16 mouse cellular contexts compared by ENCODE assay signal in genomic region chr5:134228249-134228638, GRCm38 (mm10). TPM values are rescaled to one million over a fixed set of nuclear protein-coding genes. Genes with fewer than 3 reads are reported as not detected.
DNase-seq lines count a peak whose midpoint lies in the region; ATAC-seq lines count a peak whose summit lies in the region.
"Had no signal": no experiment of that assay in that cellular context is flagged by ENCODE, and none has a peak within 500 bp of the region (broad histone marks: within the 10 kb centered on the region; RNA-seq: fewer than 3 reads in every experiment).

No protein-coding gene starts in this region.

- peak overlapping the region; percentile 49; the same call in 1 of the 2 replicates for H3K9ac ChIP-seq in heart, embryonic 11.5 days (ENCODE audit: low read depth, low read length)
- H3K9ac ChIP-seq in midbrain, embryonic 13.5 days (replicated peaks), result no peak overlapping the region
- H3K9ac ChIP-seq: forebrain, postnatal 0 days; limb, embryonic 13.5 days had no signal

- no peaks in the 10 kb centered on the region for H3K36me3 ChIP-seq in heart, embryonic 11.5 days (ENCODE audit: control insufficient read depth, insufficient read depth, low read length)
- no peaks in the 10 kb centered on the region for H3K36me3 ChIP-seq in midbrain, embryonic 10.5 days
- no peaks in the 10 kb centered on the region for H3K36me3 ChIP-seq in midbrain, embryonic 13.5 days
- no peaks in the 10 kb centered on the region for H3K36me3 ChIP-seq in limb, embryonic 10.5 days
- H3K36me3 ChIP-seq: limb, embryonic 13.5 days had no signal

- WGBS in heart, embryonic 11.5 days (ENCODE audit: insufficient replicate concordance), result 58% methylated on average over 6 of the region's 6 CpGs
- 85% methylated on average over 6 of the region's 6 CpGs for WGBS in midbrain, embryonic 10.5 days
- WGBS in midbrain, embryonic 13.5 days, result 87% methylated on average over 6 of the region's 6 CpGs
- WGBS in limb, embryonic 10.5 days, result 88% methylated on average over 6 of the region's 6 CpGs

- H3K4me3 ChIP-seq in heart, embryonic 11.5 days (ENCODE audit: low read depth, low read length), result no peak overlapping the region
- no peak overlapping the region for H3K4me3 ChIP-seq in midbrain, embryonic 10.5 days
- no peak overlapping the region for H3K4me3 ChIP-seq in midbrain, embryonic 13.5 days (replicated peaks)
- no peak overlapping the region for H3K4me3 ChIP-seq in limb, embryonic 10.5 days
- H3K4me3 ChIP-seq: layer of hippocampus, adult 2 months; limb, embryonic 13.5 days; myocyte had no signal

- H3K4me2 ChIP-seq in heart, embryonic 11.5 days, result no peak overlapping the region
- no peak overlapping the region for H3K4me2 ChIP-seq in midbrain, embryonic 13.5 days (replicated peaks)
- H3K4me2 ChIP-seq: limb, embryonic 13.5 days had no signal

- no peak overlapping the region for H3K27ac ChIP-seq in heart, embryonic 11.5 days (ENCODE audit: low read depth, low read length)
- H3K27ac ChIP-seq in midbrain, embryonic 10.5 days (replicated peaks), result peak overlapping the region; percentile 57
- no peak overlapping the region for H3K27ac ChIP-seq in midbrain, embryonic 13.5 days
- H3K27ac ChIP-seq in limb, embryonic 10.5 days, result peak overlapping the region; percentile 25; the same call in 1 of the 2 replicates
- H3K27ac ChIP-seq: layer of hippocampus, adult 2 months; limb, embryonic 13.5 days had no signal

- no peak for DNase-seq in heart, adult 11 months
- no peak for DNase-seq in midbrain, embryonic 10.5 days (ENCODE audit: low spot score)
- DNase-seq in limb, embryonic 10.5 days (ENCODE audit: low spot score), result no peak
- peak; percentile 40 for DNase-seq in lung, postnatal 10 days
- DNase-seq in spleen, postnatal 36 days (ENCODE audit: low spot score in 2 of 2), result no peak
- DNase-seq in urinary bladder, adult 2 months (ENCODE audit: low spot score), result no peak
- DNase-seq: adrenal gland, postnatal 36 days; cerebellum, adult 9-10 months had no signal

- H3K27me3 ChIP-seq in heart, embryonic 11.5 days (ENCODE audit: control insufficient read depth, insufficient read depth, low read length), result no peaks in the 10 kb centered on the region; the same call in 1 of the 2 replicates
- H3K27me3 ChIP-seq in midbrain, embryonic 10.5 days (ENCODE audit: low read depth, poor library complexity, severe bottlenecking), result no peaks in the 10 kb centered on the region
- peaks cover 2% of the 10 kb centered on the region; the same call in 1 of the 2 replicates for H3K27me3 ChIP-seq in midbrain, embryonic 13.5 days
- peaks cover 3% of the 10 kb centered on the region; the same call in 1 of the 2 replicates for H3K27me3 ChIP-seq in limb, embryonic 10.5 days (ENCODE audit: low read depth, poor library complexity, severe bottlenecking)
- H3K27me3 ChIP-seq: Patski had no signal

- ATAC-seq in heart, embryonic 11.5 days (replicated peaks; ENCODE audit: insufficient number of reproducible peaks, low FRiP score, low TSS enrichment), result no peak
- ATAC-seq in midbrain, embryonic 13.5 days, result no peak
- ATAC-seq: forebrain, postnatal 0 days; intestine, postnatal 0 days; Patski had no signal

- no peaks in the 10 kb centered on the region for H3K9me3 ChIP-seq in heart, embryonic 11.5 days (replicated peaks; ENCODE audit: control insufficient read depth, low read length)
- no peaks in the 10 kb centered on the region for H3K9me3 ChIP-seq in midbrain, embryonic 10.5 days (replicated peaks)
- no peaks in the 10 kb centered on the region for H3K9me3 ChIP-seq in midbrain, embryonic 13.5 days
- H3K9me3 ChIP-seq in limb, embryonic 10.5 days (replicated peaks), result no peaks in the 10 kb centered on the region
- H3K9me3 ChIP-seq: limb, embryonic 13.5 days had no signal

- H3K4me1 ChIP-seq in heart, embryonic 11.5 days (ENCODE audit: control insufficient read depth, insufficient read depth, low read length), result peaks cover 28% of the 10 kb centered on the region
- H3K4me1 ChIP-seq in midbrain, embryonic 10.5 days, result peaks cover 31% of the 10 kb centered on the region
- H3K4me1 ChIP-seq in midbrain, embryonic 13.5 days (replicated peaks), result 0 out of 2 replicates have a peak, but pooled peaks cover 4% of the 10 kb centered on the region
- H3K4me1 ChIP-seq in limb, embryonic 10.5 days, result peaks cover 45% of the 10 kb centered on the region

RNA-seq across cellular contexts. Expression of gene Ncf1, which starts 1.2 kb away (rescaled TPM):
- polyA plus RNA-seq in heart, embryonic 11.5 days (2014; fragmentation: Nextera tagmentation; extraction: Ambion mirVana), result 1.8 and 2.2 TPM in 2 replicates
- polyA plus RNA-seq in midbrain, embryonic 10.5 days (2016; fragmentation: Nextera tagmentation; extraction: Ambion mirVana), result 2.6 and 2.7 TPM in 2 replicates
- 1.6 and 2.3 TPM in 2 replicates for polyA plus RNA-seq in midbrain, embryonic 13.5 days (2015; fragmentation: Nextera tagmentation; extraction: Ambion mirVana)
- polyA plus RNA-seq in limb, embryonic 10.5 days (2016; fragmentation: Nextera tagmentation; extraction: Ambion mirVana), result 1.5 and 1.7 TPM in 2 replicates
- 18.8 and 30.3 TPM in 2 replicates for polyA plus RNA-seq in urinary bladder, adult 2 months (2012; rRNA removed)

RNA-seq across cellular contexts. Expression of gene Gtf2ird2, which starts 44.4 kb away (rescaled TPM):
- polyA plus RNA-seq in heart, embryonic 11.5 days (2014; fragmentation: Nextera tagmentation; extraction: Ambion mirVana), result 5.3 and 6.5 TPM in 2 replicates
- 7.1 and 8.9 TPM in 2 replicates for polyA plus RNA-seq in midbrain, embryonic 10.5 days (2016; fragmentation: Nextera tagmentation; extraction: Ambion mirVana)
- polyA plus RNA-seq in midbrain, embryonic 13.5 days (2015; fragmentation: Nextera tagmentation; extraction: Ambion mirVana), result 15.1 and 15.7 TPM in 2 replicates
- polyA plus RNA-seq in limb, embryonic 10.5 days (2016; fragmentation: Nextera tagmentation; extraction: Ambion mirVana), result 5.3 and 7.3 TPM in 2 replicates
- polyA plus RNA-seq in urinary bladder, adult 2 months (2012; rRNA removed), result 9.4 and 10.9 TPM in 2 replicates

RNA-seq across cellular contexts. Expression of gene Rcc1l, which starts 51.7 kb away (rescaled TPM):
- polyA plus RNA-seq in heart, embryonic 11.5 days (2014; fragmentation: Nextera tagmentation; extraction: Ambion mirVana), result 21.0 and 21.8 TPM in 2 replicates
- 35.9 and 38.0 TPM in 2 replicates for polyA plus RNA-seq in midbrain, embryonic 10.5 days (2016; fragmentation: Nextera tagmentation; extraction: Ambion mirVana)
- polyA plus RNA-seq in midbrain, embryonic 13.5 days (2015; fragmentation: Nextera tagmentation; extraction: Ambion mirVana), result 18.4 and 20.8 TPM in 2 replicates
- polyA plus RNA-seq in limb, embryonic 10.5 days (2016; fragmentation: Nextera tagmentation; extraction: Ambion mirVana), result 44.5 and 48.3 TPM in 2 replicates
- polyA plus RNA-seq in urinary bladder, adult 2 months (2012; rRNA removed), result 14.4 and 18.2 TPM in 2 replicates

Comparison
In these comparisons a context has a peak if more than half of its experiments do, and no peak if none do; other contexts are left out.
1. H3K27ac ChIP-seq: peak in midbrain, embryonic 10.5 days (single experiment) and limb, embryonic 10.5 days (single experiment); none in heart, embryonic 11.5 days (single experiment) and midbrain, embryonic 13.5 days (single experiment).